Mouse (Mus musculus) left cerebral cortex, adult 6 months (tissue): ENCODE results near the gene Fam90a1b. TPM values are rescaled to one million over a fixed set of nuclear protein-coding genes. Genes with fewer than 3 reads are reported as not detected.

Source experiments
- long read RNA-seq, 2 experiments: library from polyadenylated mRNA; unstranded; transcript quantifications; one replicate each; pipeline ENCODE4 v2.0.0; 2019 to 2020
- polyA plus RNA-seq: library from polyadenylated mRNA; unstranded; fragments of <200 nt; fragmentation: Nextera tagmentation; gene quantifications from 2 replicates; pipeline ENCODE4 v1.2.3, GENCODE M21; 2021

Fam90a1b gene
- polyA plus RNA-seq = 0.04 TPM in 1 of 2 replicates, not detected in the other
- long read RNA-seq, experiment 1, partial matches to known transcripts = 0 of 1 reads
- long read RNA-seq, experiment 1, other reads (novel, unspliced or antisense) = 1 of 1 reads
- long read RNA-seq, experiment 2 = 0 reads

GRCm38 (mm10) chrX:94366670-94367241, at the start of gene Fam90a1b, which contains the start of gene Apoo:
TSS of gene Fam90a1b (minus strand) at chrX:94366777.
TSS of gene Apoo (plus strand) at chrX:94367117.

Other genes with a start within 250 kb of the Fam90a1b start
- gene Zfx, start 243.1 kb downstream of the Fam90a1b start, polyA plus RNA-seq = 19.2 and 21.8 TPM in 2 replicates
- 57.7 and 74.4 TPM in 2 replicates for gene Eif2s3x, start 153.9 kb downstream of the Fam90a1b start, polyA plus RNA-seq
- 5.3 and 6.4 TPM in 2 replicates for gene Klhl15, start 132.2 kb downstream of the Fam90a1b start, polyA plus RNA-seq
- 148 and 150 TPM in 2 replicates for gene Apoo, start 340 bp upstream of the Fam90a1b start, polyA plus RNA-seq
- gene Maged1, start 175.4 kb upstream of the Fam90a1b start, polyA plus RNA-seq = 226 and 245 TPM in 2 replicates